Comparison of ENCODE assay signal across 9 mouse cellular contexts in genomic region chr9:107696845-107697610, GRCm38 (mm10). TPM values are rescaled to one million over a fixed set of nuclear protein-coding genes. Genes with fewer than 3 reads are reported as not detected.
DNase-seq lines count a peak whose midpoint lies in the region; ATAC-seq and TF ChIP-seq lines count a peak whose summit lies in the region.
"Had no signal": no experiment of that assay in that cellular context is flagged by ENCODE, and none has a peak within 500 bp of the region (broad histone marks: within the 10 kb centered on the region; RNA-seq: fewer than 3 reads in every experiment).

No protein-coding gene starts in this region.

- no peak for ATAC-seq in hindbrain, postnatal 0 days
- no peak for ATAC-seq in lung, embryonic 15.5 days (ENCODE audit: borderline replicate concordance, extremely low read depth, low FRiP score, low TSS enrichment)
- ATAC-seq in inflammation-experienced regulatory T-cells, adult 6 months = no peak

- no peak overlapping the region for H3K27ac ChIP-seq in hindbrain, postnatal 0 days
- H3K27ac ChIP-seq in lung, embryonic 15.5 days = peak overlapping the region; percentile 70

- 36% methylated on average over 9 of the region's 9 CpGs for WGBS in hindbrain, postnatal 0 days
- WGBS in lung, embryonic 15.5 days = 51% methylated on average over 9 of the region's 9 CpGs

- 0 out of 2 replicates have a peak overlapping the region, but pooled peaks have one; percentile 24 for H3K9ac ChIP-seq in hindbrain, postnatal 0 days (replicated peaks; ENCODE audit: low read length)
- no peak overlapping the region for H3K9ac ChIP-seq in lung, embryonic 15.5 days

- TF ChIP-seq CTCF in hindbrain, postnatal 0 days (IDR thresholded peaks at IDR 0.05; ENCODE audit: low read depth) = no peak

- H3K27me3 ChIP-seq in hindbrain, postnatal 0 days (ENCODE audit: insufficient read depth, low read length) = no peaks in the 10 kb centered on the region
- no peaks in the 10 kb centered on the region for H3K27me3 ChIP-seq in lung, embryonic 15.5 days

- H3K9me3 ChIP-seq in hindbrain, postnatal 0 days (ENCODE audit: low read length) = no peaks in the 10 kb centered on the region
- no peaks in the 10 kb centered on the region for H3K9me3 ChIP-seq in lung, embryonic 15.5 days

- H3K4me2 ChIP-seq in hindbrain, postnatal 0 days (ENCODE audit: low read depth, low read length) = no peak overlapping the region
- H3K4me2 ChIP-seq in lung, embryonic 15.5 days = peak overlapping the region; percentile 16

- peak; percentile 54 for DNase-seq in adrenal gland, adult 2 months
- no peak for DNase-seq in adrenal gland, adult 8-10 months
- DNase-seq in embryo, embryonic 10 days (ENCODE audit: low spot score) = peak; percentile 86
- no peak for DNase-seq in hindbrain, postnatal 0 days (ENCODE audit: low spot score)
- no peak for DNase-seq in urinary bladder, postnatal 10 days (ENCODE audit: low spot score)
- no peak for DNase-seq in layer of hippocampus, adult 18-20 months (ENCODE audit: low spot score in 2 of 2)
- DNase-seq: thymus, postnatal 14 days had no signal

- H3K4me3 ChIP-seq in hindbrain, postnatal 0 days (ENCODE audit: low read length) = no peak overlapping the region
- no peak overlapping the region for H3K4me3 ChIP-seq in lung, embryonic 15.5 days

- H3K36me3 ChIP-seq in hindbrain, postnatal 0 days (ENCODE audit: insufficient read depth, low read length) = no peaks in the 10 kb centered on the region
- peaks cover 4% of the 10 kb centered on the region for H3K36me3 ChIP-seq in lung, embryonic 15.5 days

- H3K4me1 ChIP-seq in hindbrain, postnatal 0 days (ENCODE audit: insufficient read depth, low read length) = peaks cover 39% of the 10 kb centered on the region; the same call in 1 of the 2 replicates
- peaks cover 83% of the 10 kb centered on the region for H3K4me1 ChIP-seq in lung, embryonic 15.5 days

RNA-seq across cellular contexts. Expression of gene Sema3f, which starts 13.2 kb away (rescaled TPM):
- total RNA-seq in adrenal gland, adult 2 months (2021) = 10 to 100 TPM; 27.2 to 34.8 TPM
- polyA plus RNA-seq in adrenal gland, adult 2 months (2012; rRNA removed) = 95.1 and 106 TPM in 2 replicates
- total RNA-seq in adrenal gland, adult 8-10 months (2022) = 10 to 100 TPM; 25.0 to 41.2 (median 29.8) TPM
- 65.4 and 81.3 TPM in 2 replicates for total RNA-seq in hindbrain, postnatal 0 days (2014; rRNA removed)
- polyA plus RNA-seq in hindbrain, postnatal 0 days (2015; fragmentation: Nextera tagmentation; extraction: Ambion mirVana) = 7.5 and 8.7 TPM in 2 replicates
- 12.3 and 13.7 TPM in 2 replicates for polyA plus RNA-seq in lung, embryonic 15.5 days (2015; fragmentation: Nextera tagmentation; extraction: Ambion mirVana)
- polyA plus RNA-seq in inflammation-experienced regulatory T-cells, adult 6 months (2017; shearing (Covaris generic)) = not detected
- 1 to 10 TPM; 2.8 to 5.9 TPM for total RNA-seq in layer of hippocampus, adult 18-20 months (2021)

RNA-seq across cellular contexts. Expression of gene Gnat1, which starts 17.5 kb away (rescaled TPM):
- under 1 TPM in 1 of 2 experiments, not detected in 1; 0.37 TPM for total RNA-seq in adrenal gland, adult 2 months (2021)
- 0.10 and 0.16 TPM in 2 replicates for polyA plus RNA-seq in adrenal gland, adult 2 months (2012; rRNA removed)
- under 1 TPM in 1 of 4 experiments, not detected in 3; 0.74 TPM for total RNA-seq in adrenal gland, adult 8-10 months (2022)
- total RNA-seq in hindbrain, postnatal 0 days (2014; rRNA removed) = 0.52 TPM in 1 of 2 replicates, not detected in the other
- polyA plus RNA-seq in hindbrain, postnatal 0 days (2015; fragmentation: Nextera tagmentation; extraction: Ambion mirVana) = 2.4 and 2.7 TPM in 2 replicates
- polyA plus RNA-seq in lung, embryonic 15.5 days (2015; fragmentation: Nextera tagmentation; extraction: Ambion mirVana) = 0.54 and 0.93 TPM in 2 replicates
- 1 to 10 TPM in 1 of 3 experiments, under 1 TPM in 1, not detected in 1; 0.58 to 1.1 TPM for polyA plus RNA-seq in inflammation-experienced regulatory T-cells, adult 6 months (2017; shearing (Covaris generic))
- total RNA-seq in layer of hippocampus, adult 18-20 months (2021) = not detected

RNA-seq across cellular contexts. Expression of gene Slc38a3, which starts 27.7 kb away (rescaled TPM):
- total RNA-seq in adrenal gland, adult 2 months (2021) = 1 to 10 TPM in 1 of 2 experiments, under 1 TPM in 1; 0.48 to 2.7 TPM
- polyA plus RNA-seq in adrenal gland, adult 2 months (2012; rRNA removed) = 1.7 and 4.1 TPM in 2 replicates
- 1 to 10 TPM in 1 of 4 experiments, under 1 TPM in 3; 0.31 to 2.2 (median 0.74) TPM for total RNA-seq in adrenal gland, adult 8-10 months (2022)
- total RNA-seq in hindbrain, postnatal 0 days (2014; rRNA removed) = 102 and 134 TPM in 2 replicates
- 52.1 and 54.5 TPM in 2 replicates for polyA plus RNA-seq in hindbrain, postnatal 0 days (2015; fragmentation: Nextera tagmentation; extraction: Ambion mirVana)
- polyA plus RNA-seq in lung, embryonic 15.5 days (2015; fragmentation: Nextera tagmentation; extraction: Ambion mirVana) = 3.9 and 4.1 TPM in 2 replicates
- polyA plus RNA-seq in inflammation-experienced regulatory T-cells, adult 6 months (2017; shearing (Covaris generic)) = not detected
- total RNA-seq in layer of hippocampus, adult 18-20 months (2021) = 10 to 100 TPM; 57.8 to 62.6 TPM

Comparison
In these comparisons a context has a peak if more than half of its experiments do, and no peak if none do; other contexts are left out.
1. DNase-seq: peak in adrenal gland, adult 2 months (single experiment) and embryo, embryonic 10 days (single experiment); none in adrenal gland, adult 8-10 months (single experiment), hindbrain, postnatal 0 days (single experiment), urinary bladder, postnatal 10 days (single experiment) and layer of hippocampus, adult 18-20 months (0 of 2).
2. RNA of gene Slc38a3, which starts 27.7 kb away (total RNA-seq): 102 to 134 TPM in hindbrain, postnatal 0 days and 57.8 to 62.6 TPM in layer of hippocampus, adult 18-20 months; 0.48 to 2.7 TPM in adrenal gland, adult 2 months and 0.31 to 2.2 TPM in adrenal gland, adult 8-10 months; every median in the first group is over 10 times any median in the second.